Mouse (Mus musculus): Measurements from ENCODE around the gene Nfasc.

DNA sequence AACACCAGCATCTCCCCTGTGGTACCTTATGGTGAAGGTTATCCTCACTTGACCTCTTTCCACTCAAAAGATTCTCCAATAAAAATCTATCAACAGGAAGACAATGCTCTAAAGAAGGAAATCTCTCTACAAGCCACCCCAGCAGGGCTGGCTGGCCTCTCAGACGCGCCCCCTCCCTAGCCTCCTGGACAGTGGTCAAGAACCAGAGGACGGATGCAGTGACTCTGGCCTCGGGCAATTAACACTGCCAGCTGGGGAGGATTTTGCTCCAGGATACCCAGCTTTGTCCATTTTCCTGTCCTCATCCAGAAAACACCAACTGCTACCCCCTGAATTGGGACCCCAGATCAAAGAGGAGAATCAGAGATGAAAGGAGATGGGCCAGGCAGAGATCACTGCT is 44.7 kb downstream of the Nfasc start:
- TF ChIP-seq TAL1 (IDR thresholded peaks at IDR 0.05; ENCODE audit: low read length) (no peak), GATA1 (IDR thresholded peaks at IDR 0.05; ENCODE audit: low read length) (no peak)

Data from erythroblast, embryonic 14.5 days (primary cell).